Mouse (Mus musculus) liver, embryonic 14.5 days (tissue): ENCODE data around the gene Med15. TPM values are rescaled to one million over a fixed set of nuclear protein-coding genes. Genes with fewer than 3 reads are reported as not detected.
A peak's percentile ranks its signal among the peaks of the same experiment; 100 is the strongest.

Experiments used
- ATAC-seq: fragments of 200-750 bp; cut with Nextera tagmentation; 2 replicates; pipeline ENCODE4 v1.8.0; 2017; ENCODE audit warnings: moderate number of reproducible peaks, mild to moderate bottlenecking, moderate library complexity; ENCODE audit not compliant: insufficient read depth
- DNase-seq, 3 experiments: peaks; one replicate each; pipeline ENCODE4 v3.0.0-alpha.2; 2012 to 2013; ENCODE audit warnings: low read depth in 3 of 3, low spot score in 3 of 3
- H3K27ac ChIP-seq: fragments of 300-500 bp; sonication (generic); 2 replicates; pipeline ENCODE4 v1.5.1; 2014; ENCODE audit warnings: moderate library complexity, mild to moderate bottlenecking, control low read depth, inconsistent platforms
- H3K27me3 ChIP-seq: fragments of 300-500 bp; sonication (generic); 2 replicates; pipeline ENCODE4 v1.6.1; 2014; ENCODE audit warnings: mild to moderate bottlenecking, low read length, moderate library complexity; ENCODE audit not compliant: control insufficient read depth, insufficient read depth
- H3K36me3 ChIP-seq: fragments of 300-500 bp; sonication (generic); replicated peaks from 2 replicates; pipeline ENCODE4 v1.6.1; 2014; ENCODE audit warnings: low read depth; ENCODE audit not compliant: control insufficient read depth, insufficient read depth
- H3K4me1 ChIP-seq, 2 experiments: fragments of 200-500 bp in 1 of 2; fragments of 300-500 bp in 1 of 2; sonication (generic) in 1 of 2; replicated peaks; 2 replicates each; pipeline ENCODE4 v1.6.1; 2012 to 2014; ENCODE audit warnings: antibody characterized with exemption in 1 of 2, inconsistent platforms in 1 of 2, low read length in 1 of 2; ENCODE audit not compliant: control insufficient read depth in 2 of 2, insufficient read depth in 2 of 2
- H3K4me2 ChIP-seq: fragments of 300-500 bp; sonication (generic); 2 replicates; pipeline ENCODE4 v1.6.1; 2014; ENCODE audit warnings: low read depth, mild to moderate bottlenecking, control low read depth, moderate library complexity
- H3K4me3 ChIP-seq, 2 experiments: fragments of 200-500 bp in 1 of 2; fragments of 300-500 bp in 1 of 2; sonication (generic) in 1 of 2; 2 replicates each; pipeline ENCODE4 v1.5.1; 2012 to 2014; ENCODE audit warnings: low read depth in 2 of 2, low read length in 2 of 2, mild to moderate bottlenecking in 2 of 2, control low read depth in 1 of 2, inconsistent platforms in 1 of 2, moderate library complexity in 1 of 2; ENCODE audit not compliant: insufficient read depth in 1 of 2
- H3K9ac ChIP-seq: fragments of 300-500 bp; sonication (generic); replicated peaks from 2 replicates; pipeline ENCODE4 v1.6.1; 2014; ENCODE audit warnings: mild to moderate bottlenecking, control low read depth, moderate library complexity
- H3K9me3 ChIP-seq: fragments of 300-500 bp; sonication (generic); 2 replicates; pipeline ENCODE4 v1.6.1; 2016; ENCODE audit warnings: low read length, mixed read lengths; ENCODE audit not compliant: control insufficient read depth
- CTCF ChIP-seq: IDR thresholded peaks from 2 replicates; pipeline ENCODE4 v1.5.1; 2016; ENCODE audit warnings: antibody characterized with exemption, low read depth, control low read depth
- EP300 ChIP-seq: IDR thresholded peaks from 2 replicates; pipeline ENCODE4 v1.6.1; 2016; ENCODE audit warnings: antibody characterized with exemption, low read depth
- WGBS: fragments of 180-500 bp; shearing (Covaris S2); extraction: QIAGEN DNeasy Blood & Tissue Kit; methylation state at CpG from one replicate; pipeline ENCODE4 v1.1.7; 2014; ENCODE audit not compliant: insufficient replicate concordance; 5-methylcytosine and 5-hydroxymethylcytosine counted together
- polyA plus RNA-seq, 2 experiments: library from polyadenylated mRNA; depleted of rRNA in 1 of 2; stranded (reverse) in 1 of 2; unstranded in 1 of 2; fragments of >200 nt; fragmentation: Nextera tagmentation in 1 of 2; extraction: Ambion mirVana in 1 of 2; gene quantifications; 2 replicates each; pipeline versions ENCODE4 v1.2.1 to v1.2.3; 2012 to 2014

Med15 gene
- polyA plus RNA-seq, 2 experiments, result 11.4 to 18.0 TPM

DNA sequence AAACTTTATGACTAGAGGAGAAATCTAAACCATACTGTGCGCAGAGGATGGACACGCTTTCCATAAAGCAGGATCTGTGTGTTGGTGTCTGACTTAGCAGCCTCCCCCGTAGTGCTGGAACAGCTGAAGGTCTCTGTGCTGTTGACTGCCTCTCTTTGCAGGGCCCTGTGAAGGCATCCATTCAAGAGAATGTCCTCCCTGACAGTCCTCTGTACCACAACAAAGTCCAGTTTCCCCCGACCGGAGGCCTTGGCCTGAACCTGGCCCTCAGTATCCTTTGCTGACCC, 106.5 kb downstream of the Med15 start:
- no peak overlapping the region for H3K9ac ChIP-seq
- H3K27ac ChIP-seq, result no peak overlapping the region
- 88% methylated on average over 5 of the region's 5 CpGs for WGBS
- no peaks in the 10 kb centered on the region for H3K9me3 ChIP-seq
- TF ChIP-seq EP300 (no peak), CTCF (no peak)
- no peak for ATAC-seq
- H3K4me2 ChIP-seq, result no peak overlapping the region
- H3K27me3 ChIP-seq, result no peaks in the 10 kb centered on the region
- no peak overlapping the region for H3K4me3 ChIP-seq
- H3K4me1 ChIP-seq, result no peaks in the 10 kb centered on the region
- DNase-seq, result no peak
- peaks cover 71% of the 10 kb centered on the region for H3K36me3 ChIP-seq

DNA sequence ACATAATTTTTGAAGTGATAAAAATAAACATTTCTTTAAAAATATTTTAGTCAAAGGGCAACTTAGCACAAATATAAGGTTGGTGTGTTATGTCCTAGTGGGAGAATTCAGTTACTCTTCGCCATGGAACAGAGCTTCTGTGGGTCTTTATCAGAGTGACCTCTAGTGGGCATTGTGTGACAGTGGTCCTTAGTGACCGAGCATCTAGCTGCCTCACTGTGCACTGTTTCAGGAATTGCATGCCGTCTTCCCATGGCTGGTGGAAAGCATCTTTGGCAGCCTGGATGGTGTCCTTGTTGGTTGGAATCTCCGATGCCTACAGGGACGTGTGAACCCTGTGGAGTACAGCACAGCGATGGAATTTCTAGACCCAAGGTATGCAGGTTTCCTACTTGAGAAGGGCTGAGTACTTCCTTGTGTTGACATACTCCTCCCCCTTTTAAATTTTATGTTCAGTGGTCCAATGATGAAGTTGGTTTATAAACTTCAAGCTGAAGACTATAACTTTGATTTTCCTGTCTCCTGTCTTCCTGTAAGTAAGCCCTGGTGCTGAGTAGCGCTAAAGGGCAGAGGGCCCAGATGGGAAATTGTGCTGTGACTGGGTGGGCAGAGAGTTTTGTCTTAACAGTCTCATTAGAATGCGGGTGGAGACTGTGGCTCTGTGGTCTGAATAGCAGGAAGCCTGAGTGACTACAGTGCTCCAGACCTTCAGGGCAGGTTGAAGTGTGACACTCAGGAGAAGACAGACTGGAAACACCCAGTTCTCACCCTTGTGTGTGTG, 107.0 kb downstream of the Med15 start:
- peaks cover 68% of the 10 kb centered on the region for H3K36me3 ChIP-seq
- no peak for DNase-seq
- 69% methylated on average over 8 of the region's 8 CpGs for WGBS

DNA sequence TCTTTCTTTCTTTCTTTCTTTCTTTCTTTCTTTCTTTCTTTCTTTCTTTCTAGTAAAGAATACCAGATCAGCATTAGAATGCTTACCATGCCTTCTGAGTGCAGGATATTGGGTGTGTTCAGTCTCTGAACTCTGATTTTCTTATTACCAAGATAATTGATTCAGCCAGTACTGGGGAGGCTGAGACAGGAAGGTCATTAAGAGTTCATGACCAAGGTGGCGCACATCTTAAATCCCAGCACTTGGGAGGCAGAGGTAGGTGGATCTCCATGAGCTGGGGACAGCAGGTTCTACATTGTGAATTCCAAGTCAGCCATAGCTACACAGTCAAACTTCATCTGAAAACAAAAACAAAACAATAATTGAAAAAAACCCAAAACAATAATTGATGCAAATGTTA, 110.8 kb downstream of the Med15 start:
- Histone ChIP-seq H3K27me3 (no peaks in the 10 kb centered on the region), H3K4me3 (no peak overlapping the region), H3K4me1 (peaks cover 7 to 13% of the 10 kb centered on the region in 2 experiments), H3K36me3 (peaks cover 38% of the 10 kb centered on the region), H3K27ac (no peak overlapping the region), H3K4me2 (no peak overlapping the region), H3K9me3 (no peaks in the 10 kb centered on the region), H3K9ac (no peak overlapping the region)
- TF ChIP-seq EP300 (no peak), CTCF (no peak)
- ATAC-seq (no peak), DNase-seq (no peak)
- 88% methylated on average over 1 of the region's 1 CpGs for WGBS

More for the DNA sequence above, 107.0 kb downstream of the Med15 start:
- Histone ChIP-seq H3K27ac (no peak overlapping the region), H3K9me3 (no peaks in the 10 kb centered on the region), H3K4me2 (no peak overlapping the region), H3K4me3 (no peak overlapping the region), H3K27me3 (no peaks in the 10 kb centered on the region), H3K4me1 (peaks cover under 1% of the 10 kb centered on the region in 2 experiments), H3K9ac (no peak overlapping the region)
- TF ChIP-seq EP300 (no peak), CTCF (peak; percentile 75)
- no peak for ATAC-seq

DNA sequence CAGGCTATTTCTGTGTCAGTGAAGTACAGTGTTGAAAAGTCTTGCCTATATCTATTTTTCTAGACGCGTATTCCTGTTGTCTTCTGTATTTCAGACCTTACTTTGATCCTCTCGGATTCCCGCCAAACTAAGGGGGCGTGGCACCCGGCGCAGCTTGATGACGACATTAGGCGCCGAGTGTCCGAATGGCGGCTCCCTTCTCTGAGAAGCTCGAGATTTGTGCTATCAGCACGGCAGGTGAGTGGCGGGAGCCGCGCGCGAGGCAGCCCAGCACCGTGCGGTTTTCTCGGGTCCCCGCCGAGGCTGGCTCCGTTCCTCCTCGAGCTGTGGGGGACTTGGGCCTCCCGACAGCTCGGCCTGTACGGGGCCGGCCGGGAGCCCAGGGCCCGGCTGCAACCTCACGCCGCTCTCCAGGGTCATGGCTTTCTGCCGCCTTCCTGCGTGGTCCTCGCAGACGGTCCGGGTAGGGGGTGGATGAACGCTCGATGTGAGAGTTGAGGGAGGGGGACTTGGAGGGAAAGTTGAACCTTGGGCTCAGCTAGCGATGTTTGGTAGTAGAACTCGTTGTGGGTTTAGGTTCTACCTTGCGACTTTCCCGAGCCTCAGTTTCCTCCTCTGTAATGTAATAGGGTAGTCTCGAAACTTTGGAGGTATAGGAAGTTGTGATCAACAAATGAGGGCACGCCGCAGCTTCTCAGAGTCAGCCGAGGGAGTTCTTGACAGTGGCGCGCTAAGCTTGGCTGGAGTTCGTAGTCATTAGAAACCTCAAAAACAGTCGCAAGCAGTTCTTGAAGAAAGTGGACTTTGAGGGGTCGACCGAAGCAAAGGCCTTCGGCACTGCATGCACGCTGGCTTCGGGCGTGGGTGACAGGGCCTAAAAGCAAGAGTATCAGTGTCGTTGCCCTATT, 113.2 kb downstream of the Med15 start, which contains the start of gene Smpd4:
TSS of gene Smpd4 (plus strand) at position 157 of the 908 bp plus-strand sequence.
- DNase-seq (peak; percentile 83 to 85 (median 84)), ATAC-seq (peak; percentile 81)
- Histone ChIP-seq H3K4me3 (peak within 1 kb of the TSS; percentile 90 to 98), H3K27me3 (no peaks in the 10 kb centered on the region), H3K4me2 (peak within 1 kb of the TSS; percentile 75), H3K9ac (peak within 1 kb of the TSS; percentile 96), H3K4me1 (peaks cover 7 to 13% of the 10 kb centered on the region in 2 experiments), H3K9me3 (no peaks in the 10 kb centered on the region), H3K27ac (peak within 1 kb of the TSS; percentile 41), H3K36me3 (peaks cover 22% of the 10 kb centered on the region)
- 1% methylated on average over 60 of the region's 60 CpGs for WGBS
- no peak for TF ChIP-seq EP300
- 0 out of 2 replicates have a peak, but pooled peaks have one; percentile 12 for TF ChIP-seq CTCF

DNA sequence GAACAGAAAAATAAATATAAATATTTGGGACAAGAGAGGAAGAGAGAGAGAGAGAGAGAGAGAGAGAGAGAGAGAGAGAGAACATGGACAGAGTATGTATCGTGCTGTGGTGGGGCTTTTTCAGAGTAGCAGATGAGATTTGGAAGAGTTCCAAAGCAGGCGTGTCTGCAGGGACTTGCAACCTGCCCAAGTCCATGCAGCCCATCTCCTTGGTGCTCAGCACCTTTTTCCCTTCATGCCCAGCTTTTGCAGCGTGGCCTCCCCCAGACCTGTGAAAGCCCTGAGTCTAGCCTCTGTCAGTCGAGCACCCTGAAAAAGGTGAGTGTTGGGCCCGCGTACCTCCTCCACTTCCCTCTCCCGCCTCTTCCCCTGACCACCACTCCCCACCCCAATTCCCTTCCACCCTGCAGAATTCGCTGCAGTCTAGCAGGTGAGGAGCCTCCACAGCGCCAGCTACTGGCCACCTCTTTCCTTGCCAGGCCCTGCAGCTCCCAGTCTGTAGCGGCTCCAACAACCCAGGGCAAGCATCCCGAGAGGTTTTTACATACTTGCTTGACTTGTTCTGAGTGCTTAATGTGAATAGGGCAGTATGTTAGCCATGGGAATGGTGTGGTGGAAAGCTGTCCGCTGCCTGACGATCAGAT, 114.6 kb downstream of the Med15 start:
- H3K27me3 ChIP-seq, result no peaks in the 10 kb centered on the region
- H3K27ac ChIP-seq, result no peak overlapping the region
- H3K9me3 ChIP-seq, result no peaks in the 10 kb centered on the region
- ATAC-seq (peak; percentile 63), DNase-seq (peak in 1 of 3 experiments; percentile 53)
- peaks cover 12% of the 10 kb centered on the region for H3K36me3 ChIP-seq
- H3K4me1 ChIP-seq, result peaks cover 7 to 13% of the 10 kb centered on the region in 2 experiments
- 20% methylated on average over 13 of the region's 13 CpGs for WGBS
- no peak for TF ChIP-seq EP300
- TF ChIP-seq CTCF, result peak; percentile 96
- H3K9ac ChIP-seq, result no peak overlapping the region
- peak overlapping the region; percentile 37 for H3K4me2 ChIP-seq
- H3K4me3 ChIP-seq, result no peak overlapping the region
